Mouse (Mus musculus) heart, adult 2 months (tissue): ENCODE measurements at regions not wholly inside any gene's neighbourhood (a gene's known extent, or its start where the extent isn't known, plus 50 kb on each side); places are given as distances from the start of the nearest gene placed in this dataset.

Source experiments
- CTCF ChIP-seq: fragments of 200-600 bp; IDR thresholded peaks from 2 replicates; pipeline ENCODE4 v1.8.1; 2022; ENCODE audit warnings: antibody characterized with exemption, mild to moderate bottlenecking, moderate library complexity
- EP300 ChIP-seq: fragments of 200-500 bp; IDR thresholded peaks from 2 replicates; pipeline ENCODE4 v1.6.1; 2011; ENCODE audit warnings: low read depth, low read length, control low read depth; ENCODE audit not compliant: insufficient read depth

DNA sequence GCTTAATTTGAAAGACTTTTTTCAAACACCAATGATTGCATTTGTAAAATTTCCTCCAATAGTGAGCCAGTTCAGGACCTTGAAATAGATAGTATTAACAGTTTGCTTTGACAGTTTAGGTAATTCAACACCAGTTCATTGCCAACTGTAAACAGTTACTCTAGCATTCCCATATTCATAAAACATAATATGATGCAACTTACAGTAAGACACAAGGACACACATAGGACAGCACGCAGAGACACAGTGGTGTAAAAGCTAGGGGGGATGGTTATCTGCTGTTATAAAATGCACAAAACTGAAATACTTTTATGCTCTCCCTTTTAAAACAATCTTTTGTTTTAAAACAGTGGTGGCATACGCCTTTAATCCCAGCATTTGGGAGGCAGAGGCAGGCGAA is 122.7 kb upstream of the Rab11fip2 start:
- TF ChIP-seq EP300 (no peak), CTCF (no peak)
